Mouse (Mus musculus) bone marrow, adult 2 months (tissue): ENCODE results near the gene Capn11.

Experiments used
- CTCF ChIP-seq: fragments of 200-500 bp; IDR thresholded peaks from 2 replicates; pipeline ENCODE4 v1.5.1; 2011; ENCODE audit warnings: low read length, control low read depth; ENCODE audit not compliant: control insufficient read depth, insufficient read depth
- POLR2A ChIP-seq: fragments of 200-500 bp; IDR thresholded peaks from 2 replicates; pipeline ENCODE4 v1.6.1; 2011; ENCODE audit warnings: low read depth, mild to moderate bottlenecking, control low read depth, low read length, borderline replicate concordance; ENCODE audit not compliant: control insufficient read depth

DNA sequence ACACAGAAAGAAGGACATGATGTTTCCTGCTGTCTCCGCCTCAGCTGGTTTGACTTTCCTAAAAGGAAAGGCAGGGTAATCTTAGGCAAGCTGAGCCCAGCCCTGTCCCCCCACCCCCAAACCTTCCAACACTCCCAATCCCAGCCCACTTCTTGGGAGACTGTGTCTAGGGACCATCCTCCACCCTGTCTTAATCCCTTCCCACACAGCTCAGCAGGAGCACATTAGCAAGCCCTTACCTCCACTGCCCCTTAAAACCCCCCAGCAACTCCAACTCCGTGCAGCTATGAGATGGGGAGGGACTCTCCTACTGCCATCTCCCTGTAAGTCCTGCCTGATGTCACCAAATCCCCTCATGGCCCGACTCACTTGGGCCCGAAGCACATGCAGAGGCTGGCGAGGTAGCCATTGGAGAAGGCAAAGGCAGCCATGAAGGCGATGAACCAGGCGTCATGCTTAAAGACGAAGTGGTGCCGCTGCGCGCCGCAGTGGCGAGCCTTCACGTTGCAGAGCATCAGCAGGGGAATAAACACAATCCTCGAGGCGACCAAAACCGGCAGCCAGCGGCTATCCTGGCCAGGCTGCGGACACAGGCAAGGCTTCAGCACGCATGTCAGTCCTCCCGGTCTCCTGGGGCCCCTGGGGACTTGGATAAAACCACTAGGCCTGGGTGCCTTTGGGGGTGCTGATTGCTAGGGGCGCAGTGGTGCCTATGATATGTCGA lies 73.2 kb downstream of the Capn11 start:
- TF ChIP-seq POLR2A: no peak; the same call in 1 of the 2 replicates
- TF ChIP-seq CTCF: no peak
